Mouse (Mus musculus): ENCODE measurements at regions not wholly inside any gene's neighbourhood (a gene's known extent, or its start where the extent isn't known, plus 50 kb on each side); places are given as distances from the start of the nearest gene placed in this dataset.
"Not testable (repeated sequence)": the region's sequence is repeated elsewhere in the genome, so short reads cannot be mapped to it uniquely, and the experiment has no call there.

- DNase-seq, result no peak
Measured at GRCm38 (mm10) chr10:91443321-91443720, 262.2 kb upstream of the Tmpo start.

GRCm38 (mm10) chr10:91440051-91440450 is 258.9 kb upstream of the Tmpo start:
- DNase-seq, result peak; percentile 9 to 20

DNA sequence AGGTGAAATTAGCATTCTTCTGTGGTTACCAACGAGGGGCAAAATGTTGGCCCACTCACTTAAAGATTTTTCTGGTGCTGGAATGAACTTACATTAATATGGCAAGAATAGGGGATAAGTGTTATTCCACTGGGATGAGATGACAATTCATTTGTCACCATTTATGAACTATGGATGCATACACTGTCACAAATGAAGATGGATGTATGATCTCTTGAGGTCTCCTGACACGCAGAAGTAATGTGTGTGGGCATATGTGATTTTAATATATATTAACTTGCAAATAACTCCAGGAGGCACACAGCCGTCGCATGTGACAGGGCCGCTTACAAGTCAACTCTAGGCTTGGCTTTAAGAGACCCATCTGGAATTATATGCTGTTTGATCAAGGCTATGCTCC is 256.8 kb upstream of the Tmpo start:
- DNase-seq, result no peak

DNA sequence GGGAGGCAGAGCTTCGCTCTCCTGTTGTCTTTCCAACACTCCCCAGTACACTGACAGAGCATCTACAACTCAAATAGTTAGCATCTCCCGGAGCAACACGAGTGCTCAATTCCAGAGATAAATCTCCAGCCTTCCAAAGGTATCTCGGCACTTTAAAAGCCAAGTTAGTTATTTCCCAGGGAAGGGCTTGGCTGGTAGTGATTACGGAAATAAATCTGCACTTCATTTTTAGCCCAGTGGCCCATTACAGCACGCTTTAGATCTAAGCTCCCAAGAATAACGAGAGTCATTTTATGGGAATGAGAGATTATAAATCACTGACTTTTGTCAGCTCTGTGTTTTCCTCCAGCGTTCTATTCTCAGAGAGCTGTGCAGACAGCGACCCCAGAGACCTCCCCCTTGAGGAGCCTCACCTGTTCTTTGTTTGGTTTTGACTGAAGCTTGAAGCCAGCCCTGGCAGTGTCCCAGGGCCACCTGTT is 255.0 kb upstream of the Tmpo start:
- peak; percentile 27 to 35 for DNase-seq

DNA sequence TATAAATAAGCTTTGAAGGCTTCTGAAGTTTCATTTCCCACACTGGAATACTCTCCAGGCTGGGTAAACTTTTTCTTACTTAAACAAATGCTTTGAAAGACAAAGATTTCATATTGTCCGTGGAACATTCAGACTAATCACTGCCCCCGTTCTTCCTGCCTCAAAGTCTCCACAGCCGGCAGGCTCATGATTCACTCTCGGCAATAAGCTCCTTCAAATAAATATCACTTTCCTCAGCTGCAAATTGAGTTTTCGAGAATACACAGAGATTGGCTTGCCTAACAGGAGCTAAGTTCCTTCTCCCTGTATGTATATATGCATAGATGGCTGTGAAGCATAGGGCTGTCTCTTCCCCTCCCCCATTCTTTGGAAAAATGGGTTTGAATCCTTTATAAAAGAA is 249.2 kb upstream of the Tmpo start:
- no peak for DNase-seq

GRCm38 (mm10) chr10:91426584-91426983 is 245.5 kb upstream of the Tmpo start:
- DNase-seq, result no peak

- not testable (repeated sequence) for DNase-seq
Measured at GRCm38 (mm10) chr10:91425625-91426385, 244.7 kb upstream of the Tmpo start.

GRCm38 (mm10) chr10:91424786-91425185 is 243.7 kb upstream of the Tmpo start:
- DNase-seq, result no peak

GRCm38 (mm10) chr10:91387255-91387654 is 206.1 kb upstream of the Tmpo start:
- peak; percentile 64 to 74 for DNase-seq

DNA sequence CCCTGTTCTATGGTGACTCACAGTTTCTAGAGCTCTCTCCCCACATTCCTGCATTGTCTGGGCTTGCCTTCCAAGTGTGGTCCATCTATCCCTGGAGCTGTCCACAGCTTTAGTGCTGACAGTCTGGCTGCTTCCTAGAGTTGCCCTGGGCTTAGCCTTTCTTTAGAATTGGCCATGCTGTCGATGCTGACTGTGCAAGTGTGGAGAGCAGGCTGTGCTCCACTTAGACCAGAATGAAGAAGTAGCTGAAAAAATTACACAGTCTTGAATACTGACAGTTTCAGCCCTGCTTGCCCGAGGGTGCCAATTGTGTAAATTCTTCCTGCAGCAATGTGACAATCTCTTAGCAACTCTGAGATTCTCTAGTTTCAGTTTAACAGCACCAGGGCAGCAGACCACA is 203.3 kb upstream of the Tmpo start:
- peak; percentile 53 to 75 for DNase-seq

- DNase-seq, result no peak
Measured at GRCm38 (mm10) chr10:91376683-91377082, 195.6 kb upstream of the Tmpo start.

GRCm38 (mm10) chr10:91367488-91367887 is 186.4 kb upstream of the Tmpo start:
- no peak for DNase-seq

GRCm38 (mm10) chr10:91362587-91362986 is 181.5 kb upstream of the Tmpo start:
- DNase-seq, result no peak

GRCm38 (mm10) chr10:91361621-91362020 is 180.5 kb upstream of the Tmpo start:
- no peak for DNase-seq

GRCm38 (mm10) chr10:91345465-91345864 is 164.3 kb upstream of the Tmpo start:
- DNase-seq, result no peak

- no peak for DNase-seq
Measured at GRCm38 (mm10) chr10:91342083-91342482, 161.0 kb upstream of the Tmpo start.

- DNase-seq, result peak; percentile 82 to 83
Measured at GRCm38 (mm10) chr10:91339361-91339760, 158.2 kb upstream of the Tmpo start.

DNA sequence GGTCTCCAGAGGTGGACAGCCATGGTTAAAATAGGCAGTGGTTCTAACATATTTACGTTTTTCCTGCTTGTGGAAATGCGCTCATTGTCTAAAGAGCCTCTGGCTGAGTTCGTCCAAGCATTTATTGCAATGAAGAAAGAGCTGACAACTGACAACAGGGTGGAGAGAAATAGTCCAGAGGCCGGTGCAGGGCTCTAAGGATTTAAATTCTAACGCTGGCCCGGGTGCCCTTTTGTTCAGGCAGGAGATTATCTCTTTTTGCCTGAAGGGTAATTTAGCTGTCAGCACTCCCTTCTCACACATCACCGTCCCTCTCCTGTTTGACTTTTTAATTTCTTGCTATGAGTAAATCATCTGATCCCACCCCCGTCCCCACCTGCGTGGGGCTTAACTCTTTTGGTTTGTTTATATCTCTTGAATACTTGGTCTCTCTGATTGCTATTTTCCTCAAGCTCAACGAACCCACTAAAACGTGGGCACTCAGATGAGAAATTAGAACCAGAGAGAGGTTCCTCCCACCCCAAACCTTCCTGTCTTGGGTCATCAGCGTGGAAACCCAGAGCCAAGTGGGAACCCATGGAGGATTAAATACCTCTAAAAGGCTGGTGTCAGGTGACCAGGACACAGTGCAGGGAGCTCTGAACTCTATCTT is 145.7 kb upstream of the Tmpo start:
- DNase-seq, result no peak

DNA sequence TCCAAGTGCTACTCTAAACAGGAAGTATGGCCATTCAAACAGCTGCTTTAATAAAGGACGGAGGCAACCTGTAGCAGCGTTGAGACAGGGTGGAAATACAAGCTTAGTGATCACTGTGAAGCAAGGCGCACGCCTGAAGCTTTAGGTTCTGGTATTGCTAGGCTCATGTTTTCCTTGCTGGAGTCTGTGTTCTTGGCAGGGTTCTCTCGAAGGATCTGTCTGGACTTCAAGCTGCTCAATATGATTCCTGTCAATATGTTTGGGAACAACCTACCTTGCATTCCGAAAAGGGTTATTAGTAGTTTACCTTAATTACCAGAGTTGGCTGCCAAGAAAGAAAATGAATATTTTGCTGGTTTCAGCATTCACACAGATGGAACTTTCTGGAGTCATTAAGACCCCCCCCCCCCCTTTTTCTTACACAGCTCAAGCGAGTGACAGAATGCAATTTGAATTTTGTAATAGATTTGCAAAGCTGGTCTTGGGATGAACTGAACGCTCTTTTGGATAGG is 145.1 kb upstream of the Tmpo start:
- DNase-seq, result no peak

GRCm38 (mm10) chr10:91321226-91321625 is 140.1 kb upstream of the Tmpo start:
- no peak for DNase-seq

GRCm38 (mm10) chr10:91319442-91320112 is 138.5 kb upstream of the Tmpo start:
- no peak for DNase-seq

DNA sequence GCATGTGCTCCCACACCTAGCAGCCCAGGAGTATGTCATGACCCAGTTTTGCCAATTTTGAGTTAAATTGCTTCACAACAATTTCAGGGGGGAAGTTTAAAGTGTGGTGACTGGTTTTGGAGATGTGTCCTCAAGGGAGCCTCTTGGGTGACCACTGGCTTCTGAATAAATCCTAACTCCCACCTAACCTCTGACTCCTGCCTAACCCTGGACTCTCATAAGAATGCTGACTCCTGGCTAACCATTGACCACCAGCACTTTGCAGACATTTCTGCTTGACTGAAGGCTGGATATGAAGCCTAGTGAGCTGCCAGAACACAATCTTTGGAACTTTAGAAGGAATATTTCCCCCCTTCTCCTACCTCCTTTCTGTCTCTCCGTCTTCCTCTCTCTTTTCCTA is 133.3 kb upstream of the Tmpo start:
- DNase-seq, result no peak

DNA sequence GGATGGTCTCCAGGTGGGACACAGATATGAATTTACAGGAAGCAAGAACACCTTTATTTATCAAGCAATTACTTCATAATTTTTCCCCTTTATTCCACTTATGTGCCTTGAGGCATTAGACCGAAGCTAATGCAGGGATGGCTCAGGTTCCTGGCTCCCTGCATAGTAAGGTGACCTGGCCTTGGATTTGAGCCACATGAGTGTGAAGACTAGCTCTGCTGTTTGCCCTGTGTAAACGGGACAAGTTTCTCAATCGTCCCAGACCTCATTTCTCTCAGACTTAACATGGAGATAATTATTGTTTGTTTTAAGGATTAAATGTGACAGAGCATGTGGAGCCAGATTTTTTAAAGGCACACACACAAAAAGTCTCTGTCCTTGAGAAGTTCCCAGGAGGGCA is 132.2 kb upstream of the Tmpo start:
- DNase-seq, result peak; percentile 62 to 70

- DNase-seq, result no peak
Measured at GRCm38 (mm10) chr10:91312913-91313312, 131.8 kb upstream of the Tmpo start.

Measured in cerebellum, postnatal 10 days (tissue).